Mouse (Mus musculus): ENCODE data around the gene Arid1b. TPM values are rescaled to one million over a fixed set of nuclear protein-coding genes. Genes with fewer than 3 reads are reported as not detected.

Gene Arid1b
- total RNA-seq, 1 experiment = 9.2 TPM

DNA sequence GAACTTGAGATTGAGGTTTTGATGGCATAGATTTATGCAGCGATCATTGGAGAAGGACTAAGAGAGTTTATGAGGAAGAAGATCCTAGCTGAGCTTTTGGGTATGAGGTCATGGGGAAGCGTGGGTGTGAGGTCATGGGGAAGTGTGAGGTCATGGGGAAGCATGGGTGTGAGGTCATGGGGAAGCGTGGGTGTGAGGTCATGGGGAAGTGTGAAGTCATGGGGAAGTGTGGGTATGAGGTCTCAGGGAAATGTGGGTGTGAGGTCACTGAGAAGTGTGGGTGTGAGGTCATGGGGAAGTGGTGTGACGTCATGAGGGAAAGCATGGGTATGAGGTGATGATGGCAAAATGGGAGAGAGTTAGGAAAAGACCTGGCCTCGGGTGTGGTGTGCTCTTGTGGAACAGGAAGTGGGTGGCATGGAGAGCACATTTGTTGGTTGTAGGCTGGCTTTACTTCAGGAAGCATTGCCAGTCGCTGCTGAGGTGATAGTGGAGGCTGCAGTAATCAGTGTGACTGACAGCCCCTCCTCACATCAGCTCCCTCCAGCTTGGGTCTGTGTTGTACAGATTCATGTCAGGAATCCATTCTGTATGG is 180.4 kb downstream of the Arid1b start:
- TF ChIP-seq ZNF384 (IDR thresholded peaks at IDR 0.05; ENCODE audit: low read depth, low read length) (no peak), CHD2 (IDR thresholded peaks at IDR 0.05; ENCODE audit: low read depth, low read length) (no peak), MAFK (IDR thresholded peaks at IDR 0.05; ENCODE audit: insufficient read depth, low read depth, low read length) (no peak), ZC3H11A (IDR thresholded peaks at IDR 0.05; ENCODE audit: borderline replicate concordance, low read depth, low read length) (no peak), HCFC1 (IDR thresholded peaks at IDR 0.05; ENCODE audit: borderline replicate concordance, insufficient read depth, low read length) (no peak)
- in situ Hi-C loops (cut with MboI; ENCODE audit: low sequenced_read_pairs in 2 of 2, unreplicated experiment in 2 of 2) = no loop called here
- no peak overlapping the region for H3K27ac ChIP-seq (ENCODE audit: insufficient read depth, low read depth, low read length, poor library complexity, severe bottlenecking)
- H3K4me3 ChIP-seq (ENCODE audit: insufficient read depth in 1 of 2, low read depth in 1 of 2, low read length in 2 of 2, poor library complexity in 1 of 2, severe bottlenecking in 1 of 2) = no peak overlapping the region
- no peak for DNase-seq (ENCODE audit: low read depth, low spot score)
- no peaks in the 10 kb centered on the region for H3K36me3 ChIP-seq (ENCODE audit: control insufficient read depth, insufficient read depth, low read length, poor library complexity, severe bottlenecking)
- no peak overlapping the region for H3K9ac ChIP-seq (ENCODE audit: insufficient read depth, low read depth, low read length, poor library complexity, severe bottlenecking)
- no peaks in the 10 kb centered on the region for H3K9me3 ChIP-seq (ENCODE audit: control insufficient read depth, insufficient read depth, low read depth, low read length)
- peaks cover 0 to 2% of the 10 kb centered on the region in 2 experiments; a peak in 1 of 4 replicates for H3K4me1 ChIP-seq (ENCODE audit: control insufficient read depth in 2 of 2, insufficient read depth in 2 of 2, low read length in 2 of 2, poor library complexity in 1 of 2)

DNA sequence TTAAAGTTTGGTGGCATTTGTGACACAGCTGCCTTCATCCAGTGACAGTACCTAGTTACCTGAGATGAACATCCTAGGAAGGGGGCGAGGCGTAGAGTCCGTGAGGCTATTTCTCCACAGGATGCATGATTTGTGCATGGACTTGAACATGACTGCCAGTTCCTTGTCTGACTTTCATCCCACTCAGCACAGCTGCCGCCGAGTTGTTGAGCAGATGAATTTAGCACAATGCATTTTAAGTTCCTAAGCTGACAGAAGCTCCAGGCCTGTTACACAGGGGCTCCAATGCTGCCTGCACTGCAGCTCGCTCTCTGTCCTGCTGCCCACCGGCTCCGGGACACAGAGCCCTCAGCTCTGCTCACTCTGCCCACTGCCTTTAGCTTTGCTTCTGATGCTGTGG is 181.4 kb downstream of the Arid1b start:
- H3K9me3 ChIP-seq (ENCODE audit: control insufficient read depth, insufficient read depth, low read depth, low read length) = no peaks in the 10 kb centered on the region
- H3K4me3 ChIP-seq (ENCODE audit: insufficient read depth in 1 of 2, low read depth in 1 of 2, low read length in 2 of 2, poor library complexity in 1 of 2, severe bottlenecking in 1 of 2) = no peak overlapping the region
- no peak for DNase-seq (ENCODE audit: low read depth, low spot score)
- no peak overlapping the region for H3K27ac ChIP-seq (ENCODE audit: insufficient read depth, low read depth, low read length, poor library complexity, severe bottlenecking)
- no peak for TF ChIP-seq ZNF384 (IDR thresholded peaks at IDR 0.05; ENCODE audit: low read depth, low read length)
- TF ChIP-seq MAFK (IDR thresholded peaks at IDR 0.05; ENCODE audit: insufficient read depth, low read depth, low read length) = no peak
- TF ChIP-seq HCFC1 (IDR thresholded peaks at IDR 0.05; ENCODE audit: borderline replicate concordance, insufficient read depth, low read length) = no peak
- no peak for TF ChIP-seq ZC3H11A (IDR thresholded peaks at IDR 0.05; ENCODE audit: borderline replicate concordance, low read depth, low read length)
- TF ChIP-seq CHD2 (IDR thresholded peaks at IDR 0.05; ENCODE audit: low read depth, low read length) = no peak
- no peaks in the 10 kb centered on the region for H3K36me3 ChIP-seq (ENCODE audit: control insufficient read depth, insufficient read depth, low read length, poor library complexity, severe bottlenecking)
- H3K4me1 ChIP-seq (ENCODE audit: control insufficient read depth in 2 of 2, insufficient read depth in 2 of 2, low read length in 2 of 2, poor library complexity in 1 of 2) = peaks cover 0 to 2% of the 10 kb centered on the region in 2 experiments; a peak in 1 of 4 replicates
- in situ Hi-C loops (cut with MboI; ENCODE audit: low sequenced_read_pairs in 2 of 2, unreplicated experiment in 2 of 2) = no loop called here
- no peak overlapping the region for H3K9ac ChIP-seq (ENCODE audit: insufficient read depth, low read depth, low read length, poor library complexity, severe bottlenecking)

DNA sequence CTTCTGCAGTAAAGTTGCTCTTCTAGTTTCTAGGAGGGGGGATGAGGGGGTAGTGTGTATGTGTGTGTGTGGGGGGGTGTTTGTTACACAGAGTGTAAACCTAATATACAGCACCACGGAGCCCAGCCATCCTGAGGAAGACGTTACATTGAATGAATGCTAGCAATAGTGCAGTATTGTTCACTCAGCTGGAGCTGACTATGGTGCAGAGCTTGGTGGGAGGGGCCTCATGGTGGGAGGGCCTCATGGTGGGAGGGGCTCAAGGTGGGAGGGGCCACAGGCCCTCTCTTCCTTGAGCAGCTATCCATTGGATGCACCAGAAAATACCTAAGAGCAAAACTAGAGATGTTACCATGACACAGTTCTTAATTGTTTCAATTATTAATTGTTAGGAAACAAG is 182.2 kb downstream of the Arid1b start:
- no peak overlapping the region for H3K9ac ChIP-seq (ENCODE audit: insufficient read depth, low read depth, low read length, poor library complexity, severe bottlenecking)
- H3K9me3 ChIP-seq (ENCODE audit: control insufficient read depth, insufficient read depth, low read depth, low read length) = no peaks in the 10 kb centered on the region
- DNase-seq (ENCODE audit: low read depth, low spot score) = no peak
- TF ChIP-seq HCFC1 (IDR thresholded peaks at IDR 0.05; ENCODE audit: borderline replicate concordance, insufficient read depth, low read length) (no peak), CHD2 (IDR thresholded peaks at IDR 0.05; ENCODE audit: low read depth, low read length) (no peak), ZC3H11A (IDR thresholded peaks at IDR 0.05; ENCODE audit: borderline replicate concordance, low read depth, low read length) (no peak), ZNF384 (IDR thresholded peaks at IDR 0.05; ENCODE audit: low read depth, low read length) (no peak), MAFK (IDR thresholded peaks at IDR 0.05; ENCODE audit: insufficient read depth, low read depth, low read length) (no peak)
- H3K36me3 ChIP-seq (ENCODE audit: control insufficient read depth, insufficient read depth, low read length, poor library complexity, severe bottlenecking) = no peaks in the 10 kb centered on the region
- H3K4me1 ChIP-seq (ENCODE audit: control insufficient read depth in 2 of 2, insufficient read depth in 2 of 2, low read length in 2 of 2, poor library complexity in 1 of 2) = peaks cover 0 to 2% of the 10 kb centered on the region in 2 experiments; a peak in 1 of 4 replicates
- no peak overlapping the region for H3K4me3 ChIP-seq (ENCODE audit: insufficient read depth in 1 of 2, low read depth in 1 of 2, low read length in 2 of 2, poor library complexity in 1 of 2, severe bottlenecking in 1 of 2)
- in situ Hi-C loops (cut with MboI; ENCODE audit: low sequenced_read_pairs in 2 of 2, unreplicated experiment in 2 of 2) = no loop called here
- no peak overlapping the region for H3K27ac ChIP-seq (ENCODE audit: insufficient read depth, low read depth, low read length, poor library complexity, severe bottlenecking)

DNA sequence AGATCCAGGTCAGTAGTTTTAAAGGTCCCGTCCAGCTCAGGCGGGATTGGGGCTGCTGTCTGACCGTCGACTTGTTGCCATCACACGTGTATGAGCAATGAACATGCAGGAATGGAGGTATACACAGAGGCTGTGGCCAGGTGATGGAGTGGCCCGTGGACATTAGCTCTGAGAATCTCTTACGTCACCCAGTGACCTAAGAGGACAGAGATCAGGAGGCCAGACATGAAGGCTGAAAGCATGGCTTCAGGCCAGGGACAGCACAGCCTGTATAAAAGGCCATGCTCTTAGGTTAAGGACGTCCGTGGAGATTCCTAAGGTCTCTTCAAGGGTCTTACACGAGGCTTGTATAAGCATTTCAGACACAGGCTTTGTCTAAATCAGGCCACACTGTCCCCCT is 184.4 kb downstream of the Arid1b start:
- TF ChIP-seq ZNF384 (IDR thresholded peaks at IDR 0.05; ENCODE audit: low read depth, low read length) (no peak), ZC3H11A (IDR thresholded peaks at IDR 0.05; ENCODE audit: borderline replicate concordance, low read depth, low read length) (no peak), HCFC1 (IDR thresholded peaks at IDR 0.05; ENCODE audit: borderline replicate concordance, insufficient read depth, low read length) (no peak), MAFK (IDR thresholded peaks at IDR 0.05; ENCODE audit: insufficient read depth, low read depth, low read length) (no peak), CHD2 (IDR thresholded peaks at IDR 0.05; ENCODE audit: low read depth, low read length) (no peak)
- peaks cover 0 to 2% of the 10 kb centered on the region in 2 experiments; a peak in 1 of 4 replicates for H3K4me1 ChIP-seq (ENCODE audit: control insufficient read depth in 2 of 2, insufficient read depth in 2 of 2, low read length in 2 of 2, poor library complexity in 1 of 2)

More for the DNA sequence above, 184.4 kb downstream of the Arid1b start:
- Histone ChIP-seq H3K4me3 (ENCODE audit: insufficient read depth in 1 of 2, low read depth in 1 of 2, low read length in 2 of 2, poor library complexity in 1 of 2, severe bottlenecking in 1 of 2) (no peak overlapping the region), H3K9ac (ENCODE audit: insufficient read depth, low read depth, low read length, poor library complexity, severe bottlenecking) (no peak overlapping the region), H3K27ac (ENCODE audit: insufficient read depth, low read depth, low read length, poor library complexity, severe bottlenecking) (no peak overlapping the region), H3K36me3 (ENCODE audit: control insufficient read depth, insufficient read depth, low read length, poor library complexity, severe bottlenecking) (no peaks in the 10 kb centered on the region), H3K9me3 (ENCODE audit: control insufficient read depth, insufficient read depth, low read depth, low read length) (no peaks in the 10 kb centered on the region)
- in situ Hi-C loops (cut with MboI; ENCODE audit: low sequenced_read_pairs in 2 of 2, unreplicated experiment in 2 of 2) = no loop called here
- no peak for DNase-seq (ENCODE audit: low read depth, low spot score)

All from ES-E14 (cell line).